Mouse (Mus musculus) E14TG2a.4 (cell line): ENCODE results near the gene Ccdc57.
"Not testable (repeated sequence)": the region's sequence is repeated elsewhere in the genome, so short reads cannot be mapped to it uniquely, and the experiment has no call there.

ENCODE experiments used
- H3K27me3 ChIP-seq: 2 replicates; pipeline ENCODE4 v1.6.1; 2014; ENCODE audit warnings: low read length, control low read depth; ENCODE audit not compliant: insufficient read depth
- H3K36me3 ChIP-seq: 2 replicates; pipeline ENCODE4 v1.6.1; 2014; ENCODE audit warnings: low read length, control low read depth; ENCODE audit not compliant: insufficient read depth
- H3K4me1 ChIP-seq: replicated peaks from 2 replicates; pipeline ENCODE4 v1.6.1; 2014; ENCODE audit warnings: low read depth, low read length, control low read depth
- H3K4me3 ChIP-seq: replicated peaks from 2 replicates; pipeline ENCODE4 v1.5.1; 2014; ENCODE audit warnings: mild to moderate bottlenecking, low read length
- H3K9me3 ChIP-seq: 2 replicates; pipeline ENCODE4 v1.6.1; 2014; ENCODE audit warnings: low read length, control low read depth
- CTCF ChIP-seq: conservative IDR thresholded peaks from 2 replicates; pipeline ENCODE4 v1.5.1; 2014; ENCODE audit warnings: low read length
- NANOG ChIP-seq: IDR thresholded peaks from 2 replicates; pipeline ENCODE4 v1.6.1; 2014; ENCODE audit warnings: borderline replicate concordance, low read length, mixed read lengths
- POU5F1 ChIP-seq: IDR thresholded peaks from 2 replicates; pipeline ENCODE4 v1.6.1; 2014; ENCODE audit warnings: low read length, borderline replicate concordance

Ccdc57 gene

GRCm38 (mm10) chr11:120887502-120887901, 45.2 kb downstream of the Ccdc57 start:
- peaks cover 7% of the 10 kb centered on the region; the same call in 1 of the 2 replicates for H3K36me3 ChIP-seq
- H3K4me1 ChIP-seq: no peaks in the 10 kb centered on the region
- peaks cover 6% of the 10 kb centered on the region for H3K9me3 ChIP-seq
- H3K27me3 ChIP-seq: no peaks in the 10 kb centered on the region
- peak; percentile 44 for TF ChIP-seq CTCF
- TF ChIP-seq POU5F1: no peak
- TF ChIP-seq NANOG: no peak
- no peak overlapping the region for H3K4me3 ChIP-seq

DNA sequence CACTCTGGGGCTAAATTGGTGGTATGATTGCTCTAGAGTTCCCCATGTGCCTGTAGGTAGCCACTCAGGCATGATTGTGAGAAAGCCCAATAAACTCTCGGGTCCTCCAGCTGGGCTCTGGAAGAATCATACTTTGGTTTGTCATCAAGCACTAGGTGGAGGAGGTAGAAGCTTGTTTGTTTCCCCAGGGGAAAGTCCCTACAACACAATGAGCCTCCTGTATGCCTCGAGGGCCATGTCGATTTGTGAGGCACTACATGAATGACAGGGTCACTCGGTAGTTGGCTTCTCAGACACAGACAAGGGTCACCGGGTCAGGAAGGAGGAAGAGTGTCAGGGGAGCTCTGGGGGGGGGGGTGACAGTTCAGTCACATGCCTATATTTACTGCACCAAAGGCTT, 46.2 kb downstream of the Ccdc57 start:
- no peak overlapping the region for H3K4me3 ChIP-seq
- peaks cover 3% of the 10 kb centered on the region; the same call in 1 of the 2 replicates for H3K36me3 ChIP-seq
- peaks cover 6% of the 10 kb centered on the region for H3K9me3 ChIP-seq
- H3K27me3 ChIP-seq: no peaks in the 10 kb centered on the region
- TF ChIP-seq NANOG: no peak
- no peak for TF ChIP-seq CTCF
- TF ChIP-seq POU5F1: no peak
- H3K4me1 ChIP-seq: no peaks in the 10 kb centered on the region

DNA sequence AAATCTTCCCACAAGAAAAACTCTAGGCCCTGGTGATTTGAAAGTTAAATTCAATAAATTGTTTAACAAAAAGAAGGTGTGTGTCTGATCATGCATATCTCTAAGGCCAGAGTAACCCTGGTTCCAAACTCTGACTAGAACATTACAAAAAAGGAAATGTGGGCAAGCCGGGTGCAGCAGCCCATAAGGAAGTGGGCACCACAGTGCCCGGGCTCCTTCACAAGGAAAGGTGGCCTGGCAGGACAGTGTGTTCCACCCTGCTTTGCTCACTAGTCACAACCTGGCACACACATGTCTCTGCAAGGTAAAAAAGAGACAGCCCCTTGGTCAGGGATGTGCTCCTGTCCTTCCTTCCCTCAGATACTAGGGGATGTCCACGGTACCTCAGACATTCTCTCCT, 49.1 kb downstream of the Ccdc57 start:
- Histone ChIP-seq H3K27me3 (no peaks in the 10 kb centered on the region), H3K4me1 (no peaks in the 10 kb centered on the region), H3K4me3 (no peak overlapping the region), H3K9me3 (peaks cover 6% of the 10 kb centered on the region), H3K36me3 (peaks cover 10% of the 10 kb centered on the region; the same call in 1 of the 2 replicates)
- TF ChIP-seq NANOG (no peak), POU5F1 (no peak), CTCF (no peak)

DNA sequence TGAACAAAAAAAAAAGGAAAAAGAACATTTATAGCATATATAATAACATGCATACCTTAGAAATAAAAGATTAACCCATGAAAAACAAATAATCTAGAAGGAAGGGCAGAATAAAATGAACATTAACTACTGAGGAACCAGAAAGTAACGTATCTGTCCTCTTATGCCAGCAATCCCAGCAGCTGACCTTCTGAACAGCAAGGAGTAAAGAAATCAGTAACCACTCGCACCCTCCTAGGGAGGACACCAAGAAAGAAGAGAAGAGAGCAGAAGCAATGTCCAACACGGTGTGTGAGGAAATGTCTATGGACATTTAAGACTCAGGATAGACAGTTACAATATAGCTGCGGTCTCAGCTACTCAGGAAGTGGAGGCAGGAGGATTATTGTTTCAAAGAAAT, 49.7 kb downstream of the Ccdc57 start:
- Histone ChIP-seq H3K9me3 (peaks cover 5% of the 10 kb centered on the region), H3K36me3 (peaks cover 15% of the 10 kb centered on the region; the same call in 1 of the 2 replicates), H3K4me1 (no peaks in the 10 kb centered on the region), H3K27me3 (no peaks in the 10 kb centered on the region), H3K4me3 (no peak overlapping the region)
- no peak for TF ChIP-seq CTCF
- TF ChIP-seq NANOG: no peak
- no peak for TF ChIP-seq POU5F1

DNA sequence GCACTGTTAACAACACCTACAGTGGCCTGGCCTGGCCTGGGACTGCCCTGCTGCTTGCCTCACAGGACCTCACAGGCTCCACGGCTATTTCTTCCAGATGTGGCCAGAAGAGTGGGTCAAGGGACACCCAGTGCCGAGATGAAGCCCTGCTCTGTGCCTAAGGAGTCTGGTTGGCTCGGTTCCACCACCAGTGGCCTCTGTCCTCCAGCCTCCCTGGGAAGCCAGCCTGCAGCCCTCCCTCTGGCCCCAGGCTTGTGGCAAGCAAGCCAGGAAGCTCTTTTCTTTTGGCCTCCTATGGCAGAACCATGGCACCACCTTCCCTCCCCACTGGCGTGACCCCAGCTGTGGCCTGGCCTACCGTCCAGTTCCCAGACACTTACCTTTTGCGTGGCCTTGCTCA, 59.5 kb downstream of the Ccdc57 start:
- H3K9me3 ChIP-seq: no peaks in the 10 kb centered on the region
- H3K27me3 ChIP-seq: no peaks in the 10 kb centered on the region
- peaks cover 1% of the 10 kb centered on the region; the same call in 1 of the 2 replicates for H3K36me3 ChIP-seq
- H3K4me3 ChIP-seq: no peak overlapping the region
- TF ChIP-seq POU5F1 (no peak), NANOG (no peak), CTCF (no peak)
- no peaks in the 10 kb centered on the region for H3K4me1 ChIP-seq

- Histone ChIP-seq H3K36me3 (no peaks in the 10 kb centered on the region), H3K4me1 (no peaks in the 10 kb centered on the region), H3K27me3 (no peaks in the 10 kb centered on the region), H3K4me3 (no peak overlapping the region), H3K9me3 (no peaks in the 10 kb centered on the region)
- TF ChIP-seq NANOG (no peak), CTCF (no peak), POU5F1 (no peak)
Observed at GRCm38 (mm10) chr11:120871521-120871920, 61.2 kb downstream of the Ccdc57 start.

DNA sequence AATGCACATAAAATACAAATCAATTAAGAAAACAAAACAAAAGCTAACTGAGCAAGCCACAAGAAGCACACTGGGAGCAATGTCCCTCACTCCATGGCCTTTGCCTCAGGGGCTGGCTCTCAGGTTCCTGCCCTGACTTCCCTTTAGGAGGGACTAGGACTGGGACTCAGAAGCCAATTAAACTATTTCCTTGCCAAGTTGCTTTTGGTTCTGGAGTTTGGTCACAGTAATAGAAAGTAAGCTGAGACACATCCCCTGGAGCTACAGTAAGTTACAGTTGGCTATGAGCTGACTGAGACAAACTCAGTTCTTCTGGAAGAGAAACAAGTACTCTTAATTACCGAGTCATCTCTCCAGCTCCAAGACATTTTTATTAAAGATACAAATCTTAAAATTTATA, 66.9 kb downstream of the Ccdc57 start:
- H3K27me3 ChIP-seq: no peaks in the 10 kb centered on the region
- H3K9me3 ChIP-seq: no peaks in the 10 kb centered on the region
- peaks cover 3% of the 10 kb centered on the region; the same call in 1 of the 2 replicates for H3K36me3 ChIP-seq
- peaks cover 11% of the 10 kb centered on the region for H3K4me1 ChIP-seq
- TF ChIP-seq CTCF (no peak), POU5F1 (no peak), NANOG (no peak)
- H3K4me3 ChIP-seq: no peak overlapping the region

DNA sequence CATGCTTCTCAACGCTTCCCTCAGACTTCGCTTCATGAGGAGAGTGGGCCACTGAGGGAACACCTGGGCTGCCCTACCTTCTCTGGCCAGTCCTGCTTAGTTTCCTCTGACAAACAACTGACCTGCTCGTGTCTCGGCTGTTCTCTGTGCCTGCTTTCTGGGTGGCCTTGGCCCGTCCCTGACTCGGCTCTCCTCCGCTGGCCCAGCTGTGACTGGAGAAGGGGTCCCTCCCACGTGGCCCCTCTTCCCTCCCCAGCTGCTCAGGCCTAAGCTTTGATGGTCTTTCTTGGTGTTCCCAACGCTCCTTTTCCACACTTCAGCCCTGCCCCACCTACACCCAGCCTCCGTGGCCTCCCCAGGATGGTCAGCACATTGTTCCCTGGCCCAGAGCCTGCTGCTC, 69.9 kb downstream of the Ccdc57 start:
- Histone ChIP-seq H3K27me3 (no peaks in the 10 kb centered on the region), H3K4me1 (peaks cover 11% of the 10 kb centered on the region), H3K4me3 (0 out of 2 replicates have a peak overlapping the region, but pooled peaks have one; percentile 7), H3K9me3 (no peaks in the 10 kb centered on the region), H3K36me3 (peaks cover 21% of the 10 kb centered on the region)
- TF ChIP-seq NANOG (no peak), CTCF (no peak), POU5F1 (no peak)

DNA sequence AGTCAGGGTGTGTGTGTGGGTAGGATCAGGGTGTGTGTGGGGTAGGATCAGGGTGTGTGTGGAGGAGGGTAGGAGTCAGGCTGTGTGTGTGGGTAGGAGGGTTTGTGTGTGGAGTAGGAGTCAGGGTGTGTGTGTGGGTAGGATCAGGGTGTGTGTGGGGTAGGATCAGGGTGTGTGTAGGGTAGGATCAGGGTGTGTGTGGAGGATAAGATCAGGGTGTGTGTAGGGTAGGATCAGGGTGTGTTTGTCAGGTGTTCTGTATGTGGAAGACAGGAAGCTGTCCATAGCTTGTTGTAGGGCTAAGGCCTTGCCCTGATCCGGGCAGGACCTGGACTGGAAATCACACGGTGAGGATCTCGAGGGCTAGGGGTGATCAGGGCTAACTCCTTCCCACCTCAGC, 76.7 kb downstream of the Ccdc57 start:
- not testable (repeated sequence) for H3K9me3 ChIP-seq, H3K4me3 ChIP-seq, H3K27me3 ChIP-seq
- Histone ChIP-seq H3K36me3 (peaks cover 25% of the 10 kb centered on the region), H3K4me1 (peaks cover 36% of the 10 kb centered on the region)
